Mouse (Mus musculus): Measurements from ENCODE around the gene Tmem238l.
A peak's percentile ranks its signal among the peaks of the same experiment; 100 is the strongest.

Tmem238l gene

GRCm38 (mm10) chr11:66981336-66982115, 25.1 kb downstream of the Tmem238l start:
- DNase-seq = no peak

- DNase-seq = no peak
Observed at GRCm38 (mm10) chr11:66982794-66983193, 26.4 kb downstream of the Tmem238l start.

GRCm38 (mm10) chr11:66983422-66984164, 27.2 kb downstream of the Tmem238l start:
- no peak for DNase-seq

GRCm38 (mm10) chr11:66984165-66985135, 28.0 kb downstream of the Tmem238l start:
- DNase-seq = peak; percentile 63

GRCm38 (mm10) chr11:66985136-66985702, 28.8 kb downstream of the Tmem238l start:
- DNase-seq = no peak

GRCm38 (mm10) chr11:66992150-66992549, 35.7 kb downstream of the Tmem238l start:
- no peak for DNase-seq

- DNase-seq = no peak
Observed at GRCm38 (mm10) chr11:66993674-66994073, 37.2 kb downstream of the Tmem238l start.

- DNase-seq = peak; percentile 46
Observed at GRCm38 (mm10) chr11:66996446-66996845, 40.0 kb downstream of the Tmem238l start.

- DNase-seq = peak; percentile 65
Observed at GRCm38 (mm10) chr11:66998467-66999403, 42.3 kb downstream of the Tmem238l start.

GRCm38 (mm10) chr11:67000671-67001070, 44.2 kb downstream of the Tmem238l start:
- DNase-seq = no peak

GRCm38 (mm10) chr11:67001717-67002116, 45.3 kb downstream of the Tmem238l start:
- DNase-seq = no peak

GRCm38 (mm10) chr11:67002911-67003310, 46.5 kb downstream of the Tmem238l start:
- DNase-seq = no peak

- DNase-seq = no peak
Observed at GRCm38 (mm10) chr11:67007961-67008360, 51.5 kb downstream of the Tmem238l start.

GRCm38 (mm10) chr11:67008528-67008927, 52.1 kb downstream of the Tmem238l start:
- DNase-seq = no peak

- no peak for DNase-seq
Observed at GRCm38 (mm10) chr11:67010430-67010829, 54.0 kb downstream of the Tmem238l start.

- DNase-seq = no peak
Observed at GRCm38 (mm10) chr11:67011635-67012034, 55.2 kb downstream of the Tmem238l start.

Measured in cerebellum, adult 11-12 months (tissue).